In genomic region chr2:154427853-154428360, GRCm38 (mm10) we compare ENCODE assay signal across 8 mouse cellular contexts. TPM values are rescaled to one million over a fixed set of nuclear protein-coding genes. Genes with fewer than 3 reads are reported as not detected.
DNase-seq lines count a peak whose midpoint lies in the region; ATAC-seq and TF ChIP-seq lines count a peak whose summit lies in the region.

No protein-coding gene starts in this region.

- peak; percentile 59 to 68 for DNase-seq in cerebellum, postnatal 10 days
- DNase-seq in cerebellum, adult 2 months = no peak
- peak; percentile 88 for DNase-seq in ES-E14 (ENCODE audit: low read depth, low spot score)
- no peak for DNase-seq in liver, embryonic 14.5 days (ENCODE audit: low read depth in 3 of 3, low spot score in 3 of 3)
- DNase-seq in layer of hippocampus, adult 8-10 months (ENCODE audit: low spot score in 2 of 2) = no peak

- no peaks in the 10 kb centered on the region for H3K36me3 ChIP-seq in ES-E14 (ENCODE audit: control insufficient read depth, insufficient read depth, low read length, poor library complexity, severe bottlenecking)
- no peaks in the 10 kb centered on the region for H3K36me3 ChIP-seq in hindbrain, embryonic 16.5 days (ENCODE audit: control insufficient read depth, insufficient read depth, low read length)
- H3K36me3 ChIP-seq in liver, embryonic 14.5 days (replicated peaks; ENCODE audit: control insufficient read depth, insufficient read depth, low read depth) = no peaks in the 10 kb centered on the region
- no peaks in the 10 kb centered on the region for H3K36me3 ChIP-seq in small intestine, adult 2 months (ENCODE audit: control insufficient read depth, insufficient read depth, low read length)

- no peak; the same call in 1 of the 2 replicates for ATAC-seq in hindbrain, embryonic 16.5 days
- no peak for ATAC-seq in liver, embryonic 14.5 days (ENCODE audit: insufficient read depth)
- ATAC-seq in megakaryocyte, adult 5-6 weeks (ENCODE audit: poor library complexity, severe bottlenecking) = no peak

- no peaks in the 10 kb centered on the region for H3K27me3 ChIP-seq in cerebellum, adult 2 months (ENCODE audit: control insufficient read depth, insufficient read depth, low read length)
- no peaks in the 10 kb centered on the region for H3K27me3 ChIP-seq in hindbrain, embryonic 16.5 days (replicated peaks; ENCODE audit: control insufficient read depth, insufficient read depth, low read length)
- H3K27me3 ChIP-seq in liver, embryonic 14.5 days (ENCODE audit: control insufficient read depth, insufficient read depth, low read length) = no peaks in the 10 kb centered on the region; the same call in 1 of the 2 replicates
- no peaks in the 10 kb centered on the region for H3K27me3 ChIP-seq in small intestine, adult 2 months (ENCODE audit: control insufficient read depth, insufficient read depth, low read length)

- peak overlapping the region; percentile 78 for H3K9ac ChIP-seq in ES-E14 (ENCODE audit: insufficient read depth, low read depth, low read length, poor library complexity, severe bottlenecking)
- 0 out of 2 replicates have a peak overlapping the region, but pooled peaks have one; percentile 12 for H3K9ac ChIP-seq in hindbrain, embryonic 16.5 days (ENCODE audit: low read depth, low read length)
- no peak overlapping the region for H3K9ac ChIP-seq in liver, embryonic 14.5 days (replicated peaks)

- no peak overlapping the region for H3K4me3 ChIP-seq in cerebellum, adult 2 months (replicated peaks; ENCODE audit: insufficient read depth, low read depth, low read length)
- H3K4me3 ChIP-seq in ES-E14 (ENCODE audit: insufficient read depth in 1 of 2, low read depth in 1 of 2, low read length in 2 of 2, poor library complexity in 1 of 2, severe bottlenecking in 1 of 2) = peak overlapping the region; percentile 43 to 66
- H3K4me3 ChIP-seq in hindbrain, embryonic 16.5 days (ENCODE audit: low read length) = no peak overlapping the region
- H3K4me3 ChIP-seq in liver, embryonic 14.5 days (ENCODE audit: insufficient read depth in 1 of 2, low read depth in 2 of 2, low read length in 2 of 2) = no peak overlapping the region
- peak overlapping the region; percentile 8 for H3K4me3 ChIP-seq in small intestine, adult 2 months (ENCODE audit: low read depth, low read length)

- 45% methylated on average over 17 of the region's 17 CpGs for WGBS in cerebellum, adult 2 months
- 15% methylated on average over 17 of the region's 17 CpGs for WGBS in hindbrain, embryonic 16.5 days
- WGBS in liver, embryonic 14.5 days (ENCODE audit: insufficient replicate concordance) = 48% methylated on average over 17 of the region's 17 CpGs
- 24% methylated on average over 17 of the region's 17 CpGs for WGBS in small intestine, adult 2 months

- H3K27ac ChIP-seq in cerebellum, adult 2 months (ENCODE audit: insufficient read depth, low read length) = no peak overlapping the region
- H3K27ac ChIP-seq in ES-E14 (ENCODE audit: insufficient read depth, low read depth, low read length, poor library complexity, severe bottlenecking) = peak overlapping the region; percentile 100
- H3K27ac ChIP-seq in hindbrain, embryonic 16.5 days (ENCODE audit: low read depth, low read length) = peak overlapping the region; percentile 59; the same call in 1 of the 2 replicates
- no peak overlapping the region for H3K27ac ChIP-seq in liver, embryonic 14.5 days
- no peak overlapping the region for H3K27ac ChIP-seq in small intestine, adult 2 months (ENCODE audit: insufficient read depth, low read depth, low read length)

- TF ChIP-seq CTCF in cerebellum, adult 2 months (IDR thresholded peaks at IDR 0.05; ENCODE audit: borderline replicate concordance, insufficient read depth, low read depth, low read length) = no peak
- no peak for TF ChIP-seq CTCF in liver, embryonic 14.5 days (IDR thresholded peaks at IDR 0.05; ENCODE audit: low read depth)
- no peak for TF ChIP-seq CTCF in small intestine, adult 2 months (IDR thresholded peaks at IDR 0.05; ENCODE audit: extremely low read depth, insufficient read length, insufficient replicate concordance, low read depth, low read length)

- in situ Hi-C loops in ES-E14 (cut with MboI; ENCODE audit: low sequenced_read_pairs in 2 of 2, unreplicated experiment in 2 of 2) = no loop called here

- H3K4me2 ChIP-seq in hindbrain, embryonic 16.5 days (ENCODE audit: low read length) = peak overlapping the region; percentile 19
- peak overlapping the region; percentile 20; the same call in 1 of the 2 replicates for H3K4me2 ChIP-seq in liver, embryonic 14.5 days (ENCODE audit: low read depth)

- no peak for TF ChIP-seq POLR2A in cerebellum, adult 2 months (IDR thresholded peaks at IDR 0.05; ENCODE audit: borderline replicate concordance, insufficient read depth, low read length)
- TF ChIP-seq POLR2A in small intestine, adult 2 months (IDR thresholded peaks at IDR 0.05; ENCODE audit: low read depth, low read length) = 0 out of 2 replicates have a peak, but pooled peaks have one; percentile 22

- H3K4me1 ChIP-seq in cerebellum, adult 2 months (ENCODE audit: control insufficient read depth, insufficient read depth, low read length) = peaks cover 3% of the 10 kb centered on the region
- peaks cover 16 to 19% of the 10 kb centered on the region in 2 experiments for H3K4me1 ChIP-seq in ES-E14 (ENCODE audit: control insufficient read depth in 2 of 2, insufficient read depth in 2 of 2, low read length in 2 of 2, poor library complexity in 1 of 2)
- peaks cover 13% of the 10 kb centered on the region for H3K4me1 ChIP-seq in hindbrain, embryonic 16.5 days (ENCODE audit: control insufficient read depth, insufficient read depth, low read depth, low read length)
- H3K4me1 ChIP-seq in liver, embryonic 14.5 days (replicated peaks; ENCODE audit: control insufficient read depth in 2 of 2, insufficient read depth in 2 of 2, low read length in 1 of 2) = no peaks in the 10 kb centered on the region
- H3K4me1 ChIP-seq in small intestine, adult 2 months (ENCODE audit: control insufficient read depth, insufficient read depth, insufficient read length, low read length) = no peaks in the 10 kb centered on the region

- H3K9me3 ChIP-seq in ES-E14 (ENCODE audit: control insufficient read depth, insufficient read depth, low read depth, low read length) = no peaks in the 10 kb centered on the region
- H3K9me3 ChIP-seq in hindbrain, embryonic 16.5 days (ENCODE audit: control insufficient read depth, low read length) = no peaks in the 10 kb centered on the region
- H3K9me3 ChIP-seq in liver, embryonic 14.5 days (ENCODE audit: control insufficient read depth, low read length) = no peaks in the 10 kb centered on the region

- no peak for TF ChIP-seq EP300 in liver, embryonic 14.5 days (IDR thresholded peaks at IDR 0.05; ENCODE audit: low read depth)

TF ChIP-seq in ES-E14, 5 proteins besides CTCF, POLR2A, EP300 and RAD21:
- TF ChIP-seq MAFK (IDR thresholded peaks at IDR 0.05; ENCODE audit: insufficient read depth, low read depth, low read length) (no peak), ZNF384 (IDR thresholded peaks at IDR 0.05; ENCODE audit: low read depth, low read length) (peak; percentile 63; the same call in 1 of the 2 replicates), CHD2 (IDR thresholded peaks at IDR 0.05; ENCODE audit: low read depth, low read length) (peak; percentile 8; the same call in 1 of the 2 replicates), ZC3H11A (IDR thresholded peaks at IDR 0.05; ENCODE audit: borderline replicate concordance, low read depth, low read length) (no peak), HCFC1 (IDR thresholded peaks at IDR 0.05; ENCODE audit: borderline replicate concordance, insufficient read depth, low read length) (no peak)

RNA-seq across cellular contexts. Expression of gene Cbfa2t2, which starts 8.4 kb away (rescaled TPM):
- polyA plus RNA-seq in cerebellum, adult 2 months (2012; rRNA removed) = 29.5 and 31.5 TPM in 2 replicates
- 37.6 and 56.4 TPM in 2 replicates for total RNA-seq in ES-E14 (2012; rRNA removed)
- 39.8 and 50.9 TPM in 2 replicates for polyA plus RNA-seq in hindbrain, embryonic 16.5 days (2015; fragmentation: Nextera tagmentation; extraction: Ambion mirVana)
- 3.2 and 4.1 TPM in 2 replicates for polyA plus RNA-seq in liver, embryonic 14.5 days (2012; rRNA removed)
- polyA plus RNA-seq in liver, embryonic 14.5 days (2014; fragmentation: Nextera tagmentation; extraction: Ambion mirVana) = 5.3 and 5.8 TPM in 2 replicates
- 3.6 and 9.8 TPM in 2 replicates for polyA plus RNA-seq in small intestine, adult 2 months (2012; rRNA removed)
- total RNA-seq in layer of hippocampus, adult 8-10 months (2022) = 10 to 100 TPM; 48.9 to 60.8 (median 53.9) TPM
- total RNA-seq in megakaryocyte, adult 5-6 weeks (2015) = 13.7 and 19.1 TPM in 2 replicates
- total RNA-seq in megakaryocyte, adult 5-6 weeks (2017) = 7.5 and 22.8 TPM in 2 replicates

RNA-seq across cellular contexts. Expression of gene Snta1, which starts 20.0 kb away (rescaled TPM):
- 33.7 and 35.7 TPM in 2 replicates for polyA plus RNA-seq in cerebellum, adult 2 months (2012; rRNA removed)
- total RNA-seq in ES-E14 (2012; rRNA removed) = 11.3 and 18.6 TPM in 2 replicates
- polyA plus RNA-seq in hindbrain, embryonic 16.5 days (2015; fragmentation: Nextera tagmentation; extraction: Ambion mirVana) = 14.0 and 15.1 TPM in 2 replicates
- polyA plus RNA-seq in liver, embryonic 14.5 days (2012; rRNA removed) = 1.5 and 1.6 TPM in 2 replicates
- polyA plus RNA-seq in liver, embryonic 14.5 days (2014; fragmentation: Nextera tagmentation; extraction: Ambion mirVana) = 0.64 and 0.70 TPM in 2 replicates
- polyA plus RNA-seq in small intestine, adult 2 months (2012; rRNA removed) = 12.0 and 27.5 TPM in 2 replicates
- 10 to 100 TPM; 41.0 to 45.9 (median 43.5) TPM for total RNA-seq in layer of hippocampus, adult 8-10 months (2022)
- total RNA-seq in megakaryocyte, adult 5-6 weeks (2015) = 0.22 and 0.62 TPM in 2 replicates
- total RNA-seq in megakaryocyte, adult 5-6 weeks (2017) = 1.1 and 1.4 TPM in 2 replicates

RNA-seq across cellular contexts. Expression of gene Cdk5rap1, which starts 55.1 kb away (rescaled TPM):
- 19.2 and 21.7 TPM in 2 replicates for polyA plus RNA-seq in cerebellum, adult 2 months (2012; rRNA removed)
- 30.0 and 33.2 TPM in 2 replicates for total RNA-seq in ES-E14 (2012; rRNA removed)
- polyA plus RNA-seq in hindbrain, embryonic 16.5 days (2015; fragmentation: Nextera tagmentation; extraction: Ambion mirVana) = 13.4 and 15.9 TPM in 2 replicates
- polyA plus RNA-seq in liver, embryonic 14.5 days (2012; rRNA removed) = 7.5 and 10.0 TPM in 2 replicates
- 4.2 and 9.5 TPM in 2 replicates for polyA plus RNA-seq in liver, embryonic 14.5 days (2014; fragmentation: Nextera tagmentation; extraction: Ambion mirVana)
- 3.2 and 5.4 TPM in 2 replicates for polyA plus RNA-seq in small intestine, adult 2 months (2012; rRNA removed)
- 10 to 100 TPM; 13.6 to 17.1 (median 16.0) TPM for total RNA-seq in layer of hippocampus, adult 8-10 months (2022)
- total RNA-seq in megakaryocyte, adult 5-6 weeks (2015) = 6.5 and 9.8 TPM in 2 replicates
- total RNA-seq in megakaryocyte, adult 5-6 weeks (2017) = 12.9 and 13.5 TPM in 2 replicates

Comparison
In these comparisons a context has a peak if more than half of its experiments do, and no peak if none do; other contexts are left out.
1. DNase-seq: peak in cerebellum, postnatal 10 days (2 of 2) and ES-E14 (single experiment); none in cerebellum, adult 2 months (0 of 2), liver, embryonic 14.5 days (0 of 3) and layer of hippocampus, adult 8-10 months (0 of 2).
2. H3K27ac ChIP-seq: peak in ES-E14 (single experiment) and hindbrain, embryonic 16.5 days (single experiment); none in cerebellum, adult 2 months (single experiment), liver, embryonic 14.5 days (single experiment) and small intestine, adult 2 months (single experiment).
3. H3K4me3 ChIP-seq: peak in ES-E14 (2 of 2) and small intestine, adult 2 months (single experiment); none in cerebellum, adult 2 months (single experiment), hindbrain, embryonic 16.5 days (single experiment) and liver, embryonic 14.5 days (0 of 2).